Mouse (Mus musculus) embryonic facial prominence, embryonic 15.5 days (tissue): ENCODE measurements around the gene Sh3pxd2a. TPM values are rescaled to one million over a fixed set of nuclear protein-coding genes. Genes with fewer than 3 reads are reported as not detected.

ENCODE experiments used
- ATAC-seq: fragments of 200-750 bp; cut with Nextera tagmentation; 2 replicates; pipeline ENCODE4 v1.8.0; 2017; ENCODE audit warnings: low read depth, moderate TSS enrichment; ENCODE audit not compliant: insufficient number of reproducible peaks, low FRiP score, low TSS enrichment
- H3K27ac ChIP-seq: fragments of 300-500 bp; sonication (generic); replicated peaks from 2 replicates; pipeline ENCODE4 v1.5.1; 2015; ENCODE audit warnings: mild to moderate bottlenecking, inconsistent platforms
- H3K27me3 ChIP-seq: fragments of 300-500 bp; sonication (generic); 2 replicates; pipeline ENCODE4 v1.6.1; 2015; ENCODE audit warnings: inconsistent platforms
- H3K36me3 ChIP-seq: fragments of 300-500 bp; sonication (generic); 2 replicates; pipeline ENCODE4 v1.6.1; 2015; ENCODE audit warnings: mild to moderate bottlenecking, inconsistent platforms
- H3K4me1 ChIP-seq: fragments of 300-500 bp; sonication (generic); 2 replicates; pipeline ENCODE4 v1.6.1; 2015; ENCODE audit warnings: inconsistent platforms
- H3K4me2 ChIP-seq: fragments of 300-500 bp; sonication (generic); replicated peaks from 2 replicates; pipeline ENCODE4 v1.6.1; 2015; ENCODE audit warnings: mild to moderate bottlenecking, inconsistent platforms
- H3K4me3 ChIP-seq: fragments of 300-500 bp; sonication (generic); replicated peaks from 2 replicates; pipeline ENCODE4 v1.5.1; 2015; ENCODE audit warnings: mild to moderate bottlenecking, inconsistent platforms
- H3K9ac ChIP-seq: fragments of 300-500 bp; sonication (generic); 2 replicates; pipeline ENCODE4 v1.6.1; 2015; ENCODE audit warnings: inconsistent platforms
- H3K9me3 ChIP-seq: fragments of 300-500 bp; sonication (generic); replicated peaks from 2 replicates; pipeline ENCODE4 v1.6.1; 2016; ENCODE audit warnings: inconsistent platforms
- WGBS: fragments of 180-500 bp; shearing (Covaris S2); methylation state at CpG from one replicate; pipeline ENCODE4 v1.1.7; 2015; 5-methylcytosine and 5-hydroxymethylcytosine counted together
- polyA plus RNA-seq: library from polyadenylated mRNA; unstranded; fragments of >200 nt; fragmentation: Nextera tagmentation; extraction: Ambion mirVana; gene quantifications from 2 replicates; pipeline ENCODE4 v1.2.1, GENCODE M21; 2015

Sh3pxd2a gene
- polyA plus RNA-seq, 1 experiment from 2014 or later: 15.8 TPM

- no peaks in the 10 kb centered on the region for H3K36me3 ChIP-seq
- peak overlapping the region; percentile 77; the same call in 1 of the 2 replicates for H3K27ac ChIP-seq
- H3K4me1 ChIP-seq: peaks cover 70% of the 10 kb centered on the region
- no peaks in the 10 kb centered on the region for H3K9me3 ChIP-seq
- no peak for ATAC-seq
- no peaks in the 10 kb centered on the region for H3K27me3 ChIP-seq
- H3K9ac ChIP-seq: no peak overlapping the region
- no peak overlapping the region for H3K4me2 ChIP-seq
- WGBS: 85% methylated on average over 15 of the region's 15 CpGs
- no peak overlapping the region for H3K4me3 ChIP-seq
Measured at GRCm38 (mm10) chr19:47455001-47455755, 9.0 kb downstream of the Sh3pxd2a start.

- Histone ChIP-seq H3K36me3 (no peaks in the 10 kb centered on the region), H3K9me3 (no peaks in the 10 kb centered on the region), H3K9ac (no peak overlapping the region), H3K4me1 (peaks cover 66% of the 10 kb centered on the region), H3K4me2 (no peak overlapping the region), H3K27ac (peak overlapping the region; percentile 77), H3K4me3 (no peak overlapping the region), H3K27me3 (no peaks in the 10 kb centered on the region)
- peak; percentile 36; the same call in 1 of the 2 replicates for ATAC-seq
- 61% methylated on average over 11 of the region's 11 CpGs for WGBS
Measured at GRCm38 (mm10) chr19:47454167-47455000, 9.8 kb downstream of the Sh3pxd2a start.

GRCm38 (mm10) chr19:47453352-47453751 is 10.8 kb downstream of the Sh3pxd2a start:
- Histone ChIP-seq H3K4me1 (peaks cover 64% of the 10 kb centered on the region), H3K36me3 (no peaks in the 10 kb centered on the region), H3K9me3 (no peaks in the 10 kb centered on the region), H3K9ac (no peak overlapping the region), H3K27ac (peak overlapping the region; percentile 77), H3K27me3 (no peaks in the 10 kb centered on the region), H3K4me2 (no peak overlapping the region), H3K4me3 (no peak overlapping the region)
- ATAC-seq: no peak
- 87% methylated on average over 7 of the region's 7 CpGs for WGBS

- Histone ChIP-seq H3K27me3 (no peaks in the 10 kb centered on the region), H3K9ac (no peak overlapping the region), H3K4me3 (no peak overlapping the region), H3K9me3 (no peaks in the 10 kb centered on the region), H3K27ac (no peak overlapping the region), H3K4me2 (no peak overlapping the region), H3K4me1 (peaks cover 64% of the 10 kb centered on the region), H3K36me3 (no peaks in the 10 kb centered on the region)
- no peak for ATAC-seq
- WGBS: 86% methylated on average over 10 of the region's 10 CpGs
Measured at GRCm38 (mm10) chr19:47452682-47453081, 11.5 kb downstream of the Sh3pxd2a start.

GRCm38 (mm10) chr19:47452211-47452610 is 12.0 kb downstream of the Sh3pxd2a start:
- no peak overlapping the region for H3K27ac ChIP-seq
- H3K4me1 ChIP-seq: peaks cover 66% of the 10 kb centered on the region
- no peak overlapping the region for H3K4me3 ChIP-seq
- no peak overlapping the region for H3K9ac ChIP-seq
- WGBS: 85% methylated on average over 7 of the region's 7 CpGs
- H3K4me2 ChIP-seq: no peak overlapping the region
- ATAC-seq: no peak
- H3K27me3 ChIP-seq: no peaks in the 10 kb centered on the region
- H3K9me3 ChIP-seq: no peaks in the 10 kb centered on the region
- H3K36me3 ChIP-seq: no peaks in the 10 kb centered on the region

- Histone ChIP-seq H3K4me3 (no peak overlapping the region), H3K9me3 (no peaks in the 10 kb centered on the region), H3K9ac (no peak overlapping the region), H3K27me3 (no peaks in the 10 kb centered on the region), H3K4me2 (no peak overlapping the region), H3K36me3 (no peaks in the 10 kb centered on the region), H3K4me1 (peaks cover 72% of the 10 kb centered on the region), H3K27ac (no peak overlapping the region)
- ATAC-seq: no peak
- WGBS: 80% methylated on average over 10 of the region's 10 CpGs
Measured at GRCm38 (mm10) chr19:47451476-47452113, 12.6 kb downstream of the Sh3pxd2a start.

GRCm38 (mm10) chr19:47450261-47451137 is 13.7 kb downstream of the Sh3pxd2a start:
- Histone ChIP-seq H3K4me1 (peaks cover 82% of the 10 kb centered on the region), H3K9me3 (no peaks in the 10 kb centered on the region), H3K27me3 (no peaks in the 10 kb centered on the region), H3K27ac (peak overlapping the region; percentile 1), H3K4me2 (no peak overlapping the region), H3K9ac (no peak overlapping the region), H3K36me3 (no peaks in the 10 kb centered on the region), H3K4me3 (no peak overlapping the region)
- peak; percentile 47 for ATAC-seq
- 39% methylated on average over 8 of the region's 8 CpGs for WGBS

GRCm38 (mm10) chr19:47449513-47450227 is 14.5 kb downstream of the Sh3pxd2a start:
- Histone ChIP-seq H3K4me1 (peaks cover 75% of the 10 kb centered on the region), H3K9me3 (no peaks in the 10 kb centered on the region), H3K36me3 (no peaks in the 10 kb centered on the region), H3K4me3 (no peak overlapping the region), H3K4me2 (no peak overlapping the region), H3K27ac (no peak overlapping the region), H3K27me3 (no peaks in the 10 kb centered on the region), H3K9ac (no peak overlapping the region)
- WGBS: 52% methylated on average over 4 of the region's 4 CpGs
- ATAC-seq: no peak

GRCm38 (mm10) chr19:47448618-47449151 is 15.5 kb downstream of the Sh3pxd2a start:
- no peak overlapping the region for H3K27ac ChIP-seq
- WGBS: 63% methylated on average over 14 of the region's 14 CpGs
- ATAC-seq: no peak

GRCm38 (mm10) chr19:47446841-47447365 is 17.3 kb downstream of the Sh3pxd2a start:
- no peak overlapping the region for H3K4me3 ChIP-seq
- H3K36me3 ChIP-seq: no peaks in the 10 kb centered on the region
- no peak overlapping the region for H3K9ac ChIP-seq
- H3K27ac ChIP-seq: peak overlapping the region; percentile 68
- WGBS: 35% methylated on average over 9 of the region's 9 CpGs
- no peak for ATAC-seq
- H3K27me3 ChIP-seq: no peaks in the 10 kb centered on the region
- no peaks in the 10 kb centered on the region for H3K9me3 ChIP-seq
- 0 out of 2 replicates have a peak overlapping the region, but pooled peaks have one; percentile 1 for H3K4me2 ChIP-seq
- peaks cover 87% of the 10 kb centered on the region for H3K4me1 ChIP-seq

More at GRCm38 (mm10) chr19:47448618-47449151, 15.5 kb downstream of the Sh3pxd2a start:
- no peak overlapping the region for H3K4me3 ChIP-seq
- no peaks in the 10 kb centered on the region for H3K27me3 ChIP-seq
- H3K4me2 ChIP-seq: no peak overlapping the region
- no peaks in the 10 kb centered on the region for H3K9me3 ChIP-seq
- no peaks in the 10 kb centered on the region for H3K36me3 ChIP-seq
- no peak overlapping the region for H3K9ac ChIP-seq
- H3K4me1 ChIP-seq: peaks cover 75% of the 10 kb centered on the region
